8 mouse cellular contexts compared by ENCODE assay signal in the genomic region with DNA sequence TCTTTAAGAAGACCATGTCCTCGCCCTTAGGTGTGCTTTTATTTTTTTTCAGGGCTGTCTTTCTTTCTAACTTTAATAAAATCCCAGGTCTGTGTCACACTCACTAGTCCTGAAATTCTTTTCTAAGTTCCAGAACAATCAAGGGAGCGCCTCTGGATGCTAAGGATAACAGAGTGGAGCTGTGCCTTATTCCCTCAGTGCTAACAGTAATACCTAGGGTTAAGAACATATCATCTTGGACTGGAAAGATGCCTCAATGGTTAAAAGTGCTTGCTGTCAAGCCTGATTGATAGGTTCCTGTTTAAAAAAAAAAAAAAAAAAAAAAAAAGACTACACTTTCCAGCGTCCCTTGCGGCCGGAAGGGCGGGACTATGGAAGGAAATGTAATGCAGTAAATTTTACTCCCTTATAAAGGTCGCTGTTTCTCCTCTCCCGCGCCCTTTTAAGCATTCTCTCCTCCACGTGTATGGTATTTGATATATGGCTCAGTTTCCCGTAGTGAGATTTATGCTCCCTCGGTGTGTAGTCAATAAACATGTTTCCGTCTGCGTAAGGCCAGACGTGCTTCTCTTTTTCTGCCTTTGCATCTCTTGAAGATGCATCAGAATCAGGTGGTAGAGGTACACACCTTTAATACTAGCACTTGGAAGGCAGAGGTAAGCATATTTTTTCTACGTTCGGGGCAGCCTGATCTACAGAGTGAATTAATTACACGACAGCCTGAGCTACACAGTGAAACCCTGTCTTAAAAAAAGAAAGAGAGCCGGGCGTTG. TPM values are rescaled to one million over a fixed set of nuclear protein-coding genes. Genes with fewer than 3 reads are reported as not detected.
DNase-seq lines count a peak whose midpoint lies in the region; ATAC-seq and TF ChIP-seq lines count a peak whose summit lies in the region.

No protein-coding gene starts in this region.

- H3K4me2 ChIP-seq in limb, embryonic 14.5 days (replicated peaks; ENCODE audit: low read depth, low read length, severe bottlenecking), result peak overlapping the region; percentile 48
- H3K4me2 ChIP-seq in midbrain, embryonic 15.5 days, result peak overlapping the region; percentile 50

- ATAC-seq in limb, embryonic 14.5 days (ENCODE audit: low FRiP score, low read depth), result peak; percentile 71
- peak; percentile 87 for ATAC-seq in midbrain, embryonic 15.5 days (replicated peaks)

- peak overlapping the region; percentile 51 for H3K4me3 ChIP-seq in heart, adult 2 months
- peak overlapping the region; percentile 54 for H3K4me3 ChIP-seq in limb, embryonic 14.5 days (replicated peaks; ENCODE audit: low read length)
- H3K4me3 ChIP-seq in midbrain, embryonic 15.5 days, result peak overlapping the region; percentile 47

- peak overlapping the region; percentile 90 for H3K27ac ChIP-seq in heart, adult 2 months
- H3K27ac ChIP-seq in limb, embryonic 14.5 days (replicated peaks; ENCODE audit: low read depth, low read length), result peak overlapping the region; percentile 43; the same call in 1 of the 2 replicates
- peak overlapping the region; percentile 76 for H3K27ac ChIP-seq in midbrain, embryonic 15.5 days

- peak overlapping the region; percentile 97 for H3K9ac ChIP-seq in heart, adult 2 months (ENCODE audit: low read depth, low read length)
- peak overlapping the region; percentile 67 for H3K9ac ChIP-seq in limb, embryonic 14.5 days (ENCODE audit: low read depth, low read length, severe bottlenecking)
- H3K9ac ChIP-seq in midbrain, embryonic 15.5 days, result peak overlapping the region; percentile 40

- peak; percentile 72 for TF ChIP-seq POLR2A in heart, adult 2 months (IDR thresholded peaks at IDR 0.05; ENCODE audit: insufficient read depth, low read depth, low read length)
- peak; percentile 35; the same call in 1 of the 2 replicates for TF ChIP-seq POLR2A in limb, embryonic 14.5 days (IDR thresholded peaks at IDR 0.05; ENCODE audit: borderline replicate concordance, extremely low read depth, insufficient read depth, insufficient read length)

- H3K9me3 ChIP-seq in limb, embryonic 14.5 days (ENCODE audit: control insufficient read depth, low read length), result no peaks in the 10 kb centered on the region
- H3K9me3 ChIP-seq in midbrain, embryonic 15.5 days, result no peaks in the 10 kb centered on the region

- 0 out of 2 replicates have a peak, but pooled peaks have one; percentile 12 for TF ChIP-seq EP300 in heart, adult 2 months (IDR thresholded peaks at IDR 0.05; ENCODE audit: insufficient read depth, low read depth, low read length)

- TF ChIP-seq CTCF in heart, adult 2 months (IDR thresholded peaks at IDR 0.05), result peak; percentile 27; the same call in 1 of the 2 replicates

- peaks cover 7% of the 10 kb centered on the region for H3K4me1 ChIP-seq in heart, adult 2 months (ENCODE audit: control insufficient read depth, insufficient read depth, low read length)
- H3K4me1 ChIP-seq in limb, embryonic 14.5 days (ENCODE audit: control insufficient read depth, insufficient read depth, low read length), result no peaks in the 10 kb centered on the region
- H3K4me1 ChIP-seq in midbrain, embryonic 15.5 days, result no peaks in the 10 kb centered on the region

- H3K79me2 ChIP-seq in heart, adult 2 months (replicated peaks; ENCODE audit: control insufficient read depth, insufficient read depth, low read length), result no peaks in the 10 kb centered on the region

- 17% methylated on average over 20 of the region's 20 CpGs for WGBS in heart, adult 2 months
- 18% methylated on average over 20 of the region's 20 CpGs for WGBS in limb, embryonic 14.5 days
- 17% methylated on average over 20 of the region's 20 CpGs for WGBS in midbrain, embryonic 15.5 days

- peaks cover 4% of the 10 kb centered on the region; the same call in 1 of the 2 replicates for H3K36me3 ChIP-seq in heart, adult 2 months (ENCODE audit: control insufficient read depth, insufficient read depth, low read length)
- H3K36me3 ChIP-seq in limb, embryonic 14.5 days (ENCODE audit: control insufficient read depth, insufficient read depth, low read length), result no peaks in the 10 kb centered on the region
- H3K36me3 ChIP-seq in midbrain, embryonic 15.5 days (replicated peaks), result no peaks in the 10 kb centered on the region

- intact Hi-C loops in heart, adult 2 months (cut with DNase I), result loop anchor here (5.0 kb wide), 1 partner anchor 66 kb away; a partner anchor contains a TSS

- H3K27me3 ChIP-seq in heart, adult 2 months (ENCODE audit: control insufficient read depth, insufficient read depth, low read length), result no peaks in the 10 kb centered on the region
- H3K27me3 ChIP-seq in limb, embryonic 14.5 days (ENCODE audit: control insufficient read depth, insufficient read depth, low read length), result no peaks in the 10 kb centered on the region
- no peaks in the 10 kb centered on the region for H3K27me3 ChIP-seq in midbrain, embryonic 15.5 days (replicated peaks)

- peak; percentile 31 for DNase-seq in urinary bladder, postnatal 25 days (ENCODE audit: low spot score)
- no peak for DNase-seq in urinary bladder, postnatal 10 days (ENCODE audit: low spot score)
- peak; percentile 51 for DNase-seq in embryo, embryonic 11.5 days (ENCODE audit: low read depth, low spot score)
- DNase-seq in heart, adult 2 months, result peak; percentile 59 to 67
- peak; percentile 48 to 63 for DNase-seq in kidney, adult 8-10 months
- DNase-seq in limb, embryonic 14.5 days (ENCODE audit: low spot score), result peak; percentile 68
- DNase-seq in spleen, postnatal 14 days (ENCODE audit: low spot score in 2 of 2), result peak; percentile 16 to 46

RNA-seq across cellular contexts. Expression of a gene that starts 14.1 kb away (rescaled TPM):
- 10 to 100 TPM; 12.9 to 13.1 TPM for total RNA-seq in heart, adult 2 months (2021)
- 1.5 and 2.8 TPM in 2 replicates for polyA plus RNA-seq in heart, adult 2 months (2012; rRNA removed)
- polyA plus RNA-seq in limb, embryonic 14.5 days (2012; rRNA removed), result 6.4 and 8.9 TPM in 2 replicates
- polyA plus RNA-seq in limb, embryonic 14.5 days (2014; fragmentation: Nextera tagmentation; extraction: Ambion mirVana), result 30.1 and 31.3 TPM in 2 replicates
- 50.0 and 53.3 TPM in 2 replicates for polyA plus RNA-seq in midbrain, embryonic 15.5 days (2015; fragmentation: Nextera tagmentation; extraction: Ambion mirVana)

Comparison
In these comparisons a context has a peak if more than half of its experiments do, and no peak if none do; other contexts are left out.
1. H3K9ac ChIP-seq: peak in every context shown above with its lines; median percentile 97 in heart, adult 2 months; 67 in limb, embryonic 14.5 days; 40 in midbrain, embryonic 15.5 days.